Mouse (Mus musculus): ENCODE measurements around the gene Cyp3a57. TPM values are rescaled to one million over a fixed set of nuclear protein-coding genes. Genes with fewer than 3 reads are reported as not detected.

The Cyp3a57 gene
- total and polyA plus RNA-seq, 3 experiments = not detected

Other genes starting within 250 kb of the Cyp3a57 start
- 516 and 548 TPM in 2 replicates for gene Arpc1b, start 231.1 kb upstream of the Cyp3a57 start, total RNA-seq (2012; rRNA removed)
- 317 and 330 TPM in 2 replicates for gene Arpc1b, start 231.1 kb upstream of the Cyp3a57 start, total RNA-seq (2014; rRNA removed)
- gene Arpc1b, start 231.1 kb upstream of the Cyp3a57 start, polyA plus RNA-seq (2012; ENCODE audit: insufficient read length, low read depth) = 441 and 472 TPM in 2 replicates
- 86.7 and 102 TPM in 2 replicates for gene Pdap1, start 205.0 kb upstream of the Cyp3a57 start, total RNA-seq (2012; rRNA removed)
- gene Pdap1, start 205.0 kb upstream of the Cyp3a57 start, total RNA-seq (2014; rRNA removed) = 58.9 and 64.5 TPM in 2 replicates
- gene Pdap1, start 205.0 kb upstream of the Cyp3a57 start, polyA plus RNA-seq (2012; ENCODE audit: insufficient read length, low read depth) = 267 and 280 TPM in 2 replicates
- 155 and 209 TPM in 2 replicates for gene Bud31, start 204.9 kb upstream of the Cyp3a57 start, total RNA-seq (2012; rRNA removed)
- gene Bud31, start 204.9 kb upstream of the Cyp3a57 start, total RNA-seq (2014; rRNA removed) = 282 and 342 TPM in 2 replicates
- gene Bud31, start 204.9 kb upstream of the Cyp3a57 start, polyA plus RNA-seq (2012; ENCODE audit: insufficient read length, low read depth) = 211 and 249 TPM in 2 replicates
- 13.9 and 15.3 TPM in 2 replicates for gene Ptcd1, start 178.2 kb upstream of the Cyp3a57 start, total RNA-seq (2012; rRNA removed)
- gene Ptcd1, start 178.2 kb upstream of the Cyp3a57 start, total RNA-seq (2014; rRNA removed) = 10.6 and 11.4 TPM in 2 replicates
- gene Ptcd1, start 178.2 kb upstream of the Cyp3a57 start, polyA plus RNA-seq (2012; ENCODE audit: insufficient read length, low read depth) = 11.7 and 12.3 TPM in 2 replicates
- gene Cpsf4, start 178.1 kb upstream of the Cyp3a57 start, total RNA-seq (2012; rRNA removed) = 59.2 and 68.4 TPM in 2 replicates
- 70.7 and 75.2 TPM in 2 replicates for gene Cpsf4, start 178.1 kb upstream of the Cyp3a57 start, total RNA-seq (2014; rRNA removed)
- 54.6 and 56.3 TPM in 2 replicates for gene Cpsf4, start 178.1 kb upstream of the Cyp3a57 start, polyA plus RNA-seq (2012; ENCODE audit: insufficient read length, low read depth)
- gene Atp5j2, start 153.2 kb upstream of the Cyp3a57 start, total RNA-seq (2012; rRNA removed) = 440 and 469 TPM in 2 replicates
- 202 and 229 TPM in 2 replicates for gene Atp5j2, start 153.2 kb upstream of the Cyp3a57 start, total RNA-seq (2014; rRNA removed)
- gene Atp5j2, start 153.2 kb upstream of the Cyp3a57 start, polyA plus RNA-seq (2012; ENCODE audit: insufficient read length, low read depth) = 327 and 397 TPM in 2 replicates
- gene Zkscan14, start 143.4 kb upstream of the Cyp3a57 start, total RNA-seq (2012; rRNA removed) = 11.5 and 12.1 TPM in 2 replicates
- gene Zkscan14, start 143.4 kb upstream of the Cyp3a57 start, total RNA-seq (2014; rRNA removed) = 10.7 and 12.8 TPM in 2 replicates
- gene Zkscan14, start 143.4 kb upstream of the Cyp3a57 start, polyA plus RNA-seq (2012; ENCODE audit: insufficient read length, low read depth) = 10.1 and 10.5 TPM in 2 replicates
- gene Zkscan5, start 140.7 kb upstream of the Cyp3a57 start, total RNA-seq (2012; rRNA removed) = 5.6 and 6.2 TPM in 2 replicates
- 4.7 and 5.0 TPM in 2 replicates for gene Zkscan5, start 140.7 kb upstream of the Cyp3a57 start, total RNA-seq (2014; rRNA removed)
- 4.4 and 5.3 TPM in 2 replicates for gene Zkscan5, start 140.7 kb upstream of the Cyp3a57 start, polyA plus RNA-seq (2012; ENCODE audit: insufficient read length, low read depth)
- gene Zfp655, start 113.6 kb upstream of the Cyp3a57 start, total RNA-seq (2012; rRNA removed) = 18.2 and 20.7 TPM in 2 replicates
- gene Zfp655, start 113.6 kb upstream of the Cyp3a57 start, total RNA-seq (2014; rRNA removed) = 21.9 and 24.6 TPM in 2 replicates
- 18.1 and 18.5 TPM in 2 replicates for gene Zfp655, start 113.6 kb upstream of the Cyp3a57 start, polyA plus RNA-seq (2012; ENCODE audit: insufficient read length, low read depth)
- gene Zscan25, start 64.8 kb upstream of the Cyp3a57 start, total RNA-seq (2012; rRNA removed) = 12.2 and 13.5 TPM in 2 replicates
- 9.8 and 11.8 TPM in 2 replicates for gene Zscan25, start 64.8 kb upstream of the Cyp3a57 start, total RNA-seq (2014; rRNA removed)
- 19.5 and 20.1 TPM in 2 replicates for gene Zscan25, start 64.8 kb upstream of the Cyp3a57 start, polyA plus RNA-seq (2012; ENCODE audit: insufficient read length, low read depth)
- gene Cyp3a16, start 124.4 kb downstream of the Cyp3a57 start, total RNA-seq (2012; rRNA removed) = not detected in 2 replicates
- gene Cyp3a16, start 124.4 kb downstream of the Cyp3a57 start, total RNA-seq (2014; rRNA removed) = not detected in 2 replicates
- not detected in 2 replicates for gene Cyp3a16, start 124.4 kb downstream of the Cyp3a57 start, polyA plus RNA-seq (2012; ENCODE audit: insufficient read length, low read depth)
- not detected in 2 replicates for gene Cyp3a41b, start 239.5 kb downstream of the Cyp3a57 start, total RNA-seq (2012; rRNA removed)
- gene Cyp3a41b, start 239.5 kb downstream of the Cyp3a57 start, total RNA-seq (2014; rRNA removed) = not detected in 2 replicates
- gene Cyp3a41b, start 239.5 kb downstream of the Cyp3a57 start, polyA plus RNA-seq (2012; ENCODE audit: insufficient read length, low read depth) = not detected in 2 replicates

All from CH12.LX (cell line).